Mouse (Mus musculus): Measurements from ENCODE around the gene Tmem145. TPM values are rescaled to one million over a fixed set of nuclear protein-coding genes. Genes with fewer than 3 reads are reported as not detected.
A peak's percentile ranks its signal among the peaks of the same experiment; 100 is the strongest.

Tmem145 gene
- polyA plus RNA-seq, 1 experiment from 2014 or later: 10.6 TPM

DNA sequence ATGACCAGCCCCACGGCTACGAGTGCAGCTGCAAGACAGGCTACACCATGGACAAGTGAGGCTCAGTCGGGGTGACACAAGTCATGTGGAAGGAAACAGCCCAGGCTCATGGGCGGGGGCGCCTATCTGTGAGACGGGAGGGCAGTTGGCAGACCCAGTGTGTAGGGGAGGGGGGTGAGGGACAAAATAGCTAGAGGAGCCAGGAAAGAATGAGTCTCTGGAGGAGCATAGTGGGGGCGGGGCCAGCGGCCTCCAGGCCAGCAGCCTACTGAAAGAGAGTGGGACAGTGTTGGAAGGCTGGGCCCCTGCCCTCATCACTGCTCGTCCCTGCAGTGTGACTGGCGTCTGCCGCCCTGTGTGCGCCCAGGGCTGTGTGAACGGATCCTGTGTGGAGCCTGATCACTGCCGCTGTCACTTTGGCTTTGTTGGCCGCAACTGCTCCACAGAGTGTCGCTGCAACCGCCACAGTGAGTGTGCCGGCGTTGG lies 52.9 kb downstream of the Tmem145 start:
- peak overlapping the region; percentile 33; the same call in 1 of the 2 replicates for H3K9ac ChIP-seq (ENCODE audit: low read depth, low read length)
- H3K4me3 ChIP-seq (ENCODE audit: low read depth, low read length): no peak overlapping the region
- H3K36me3 ChIP-seq (ENCODE audit: control insufficient read depth, insufficient read depth, low read length): peaks cover 9% of the 10 kb centered on the region; the same call in 1 of the 2 replicates
- H3K4me1 ChIP-seq (replicated peaks; ENCODE audit: control insufficient read depth, insufficient read depth, low read length): no peaks in the 10 kb centered on the region
- H3K4me2 ChIP-seq (replicated peaks; ENCODE audit: low read depth, low read length): 0 out of 2 replicates have a peak overlapping the region, but pooled peaks have one; percentile 18
- 49% methylated on average over 19 of the region's 19 CpGs for WGBS
- H3K27ac ChIP-seq (ENCODE audit: low read depth, low read length): peak overlapping the region; percentile 32
- H3K9me3 ChIP-seq (ENCODE audit: control insufficient read depth, low read length): no peaks in the 10 kb centered on the region
- ATAC-seq (ENCODE audit: low FRiP score): peak; percentile 87
- DNase-seq (ENCODE audit: low spot score): peak; percentile 65
- no peaks in the 10 kb centered on the region for H3K27me3 ChIP-seq (ENCODE audit: control insufficient read depth, insufficient read depth, low read length)

GRCm38 (mm10) chr7:25363151-25363550 lies 57.2 kb downstream of the Tmem145 start:
- H3K4me1 ChIP-seq (replicated peaks; ENCODE audit: control insufficient read depth, insufficient read depth, low read length): peaks cover 17% of the 10 kb centered on the region; the same call in 1 of the 2 replicates
- H3K4me2 ChIP-seq (replicated peaks; ENCODE audit: low read depth, low read length): no peak overlapping the region
- ATAC-seq (ENCODE audit: low FRiP score): no peak

DNA sequence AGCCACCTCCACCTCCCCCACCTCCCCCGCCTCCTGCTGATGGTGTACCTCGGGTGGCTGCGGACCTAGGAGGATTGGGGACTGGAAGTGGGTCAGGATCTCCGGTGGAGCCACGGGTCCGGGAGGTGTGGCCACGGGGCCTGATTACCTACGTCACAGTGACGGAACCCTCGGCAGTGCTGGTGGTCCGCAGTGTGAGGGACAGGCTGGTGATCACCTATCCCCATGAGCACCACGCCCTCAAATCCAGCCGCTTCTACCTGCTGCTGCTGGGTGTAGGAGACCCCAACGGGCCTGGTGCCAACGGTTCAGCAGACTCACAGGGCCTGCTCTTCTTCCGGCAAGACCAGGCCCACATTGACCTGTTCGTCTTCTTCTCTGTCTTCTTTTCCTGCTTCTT lies 57.7 kb downstream of the Tmem145 start:
- H3K9me3 ChIP-seq (ENCODE audit: control insufficient read depth, low read length): no peaks in the 10 kb centered on the region
- no peak overlapping the region for H3K9ac ChIP-seq (ENCODE audit: low read depth, low read length)
- no peak overlapping the region for H3K4me3 ChIP-seq (ENCODE audit: low read depth, low read length)
- no peak overlapping the region for H3K27ac ChIP-seq (ENCODE audit: low read depth, low read length)
- no peak overlapping the region for H3K4me2 ChIP-seq (replicated peaks; ENCODE audit: low read depth, low read length)
- ATAC-seq (ENCODE audit: low FRiP score) (no peak), DNase-seq (ENCODE audit: low spot score) (no peak)
- WGBS: 97% methylated on average over 17 of the region's 17 CpGs
- H3K36me3 ChIP-seq (ENCODE audit: control insufficient read depth, insufficient read depth, low read length): peaks cover 9% of the 10 kb centered on the region; the same call in 1 of the 2 replicates
- peaks cover 17% of the 10 kb centered on the region; the same call in 1 of the 2 replicates for H3K4me1 ChIP-seq (replicated peaks; ENCODE audit: control insufficient read depth, insufficient read depth, low read length)
- H3K27me3 ChIP-seq (ENCODE audit: control insufficient read depth, insufficient read depth, low read length): peaks cover 17% of the 10 kb centered on the region

More at GRCm38 (mm10) chr7:25363151-25363550, 57.2 kb downstream of the Tmem145 start:
- H3K4me3 ChIP-seq (ENCODE audit: low read depth, low read length): no peak overlapping the region
- H3K9ac ChIP-seq (ENCODE audit: low read depth, low read length): no peak overlapping the region
- peaks cover 9% of the 10 kb centered on the region; the same call in 1 of the 2 replicates for H3K36me3 ChIP-seq (ENCODE audit: control insufficient read depth, insufficient read depth, low read length)
- no peak for DNase-seq (ENCODE audit: low spot score)
- 89% methylated on average over 19 of the region's 19 CpGs for WGBS
- H3K9me3 ChIP-seq (ENCODE audit: control insufficient read depth, low read length): no peaks in the 10 kb centered on the region
- H3K27ac ChIP-seq (ENCODE audit: low read depth, low read length): no peak overlapping the region
- peaks cover 13% of the 10 kb centered on the region for H3K27me3 ChIP-seq (ENCODE audit: control insufficient read depth, insufficient read depth, low read length)

Other genes starting within 250 kb of the Tmem145 start
- 8.9 and 14.4 TPM in 2 replicates for gene Grik5, start 233.8 kb upstream of the Tmem145 start, polyA plus RNA-seq (2014; fragmentation: Nextera tagmentation; extraction: Ambion mirVana)
- 17.9 and 19.9 TPM in 2 replicates for gene Zfp574, start 233.5 kb upstream of the Tmem145 start, polyA plus RNA-seq (2014; fragmentation: Nextera tagmentation; extraction: Ambion mirVana)
- 40.1 and 51.9 TPM in 2 replicates for gene Pou2f2, start 126.4 kb upstream of the Tmem145 start, polyA plus RNA-seq (2014; fragmentation: Nextera tagmentation; extraction: Ambion mirVana)
- 7.3 and 8.5 TPM in 2 replicates for gene Dedd2, start 85.5 kb upstream of the Tmem145 start, polyA plus RNA-seq (2014; fragmentation: Nextera tagmentation; extraction: Ambion mirVana)
- 2.9 and 3.9 TPM in 2 replicates for gene Zfp526, start 84.7 kb upstream of the Tmem145 start, polyA plus RNA-seq (2014; fragmentation: Nextera tagmentation; extraction: Ambion mirVana)
- 14.1 and 16.1 TPM in 2 replicates for gene Gsk3a, start 68.3 kb upstream of the Tmem145 start, polyA plus RNA-seq (2014; fragmentation: Nextera tagmentation; extraction: Ambion mirVana)
- 12.8 and 14.2 TPM in 2 replicates for gene Erf, start 55.3 kb upstream of the Tmem145 start, polyA plus RNA-seq (2014; fragmentation: Nextera tagmentation; extraction: Ambion mirVana)
- 25.4 and 39.0 TPM in 2 replicates for gene Cic, start 38.4 kb upstream of the Tmem145 start, polyA plus RNA-seq (2014; fragmentation: Nextera tagmentation; extraction: Ambion mirVana)
- 335 and 344 TPM in 2 replicates for gene Pafah1b3, start 8.1 kb upstream of the Tmem145 start, polyA plus RNA-seq (2014; fragmentation: Nextera tagmentation; extraction: Ambion mirVana)
- 0.86 and 1.3 TPM in 2 replicates for gene Prr19, start 4.7 kb upstream of the Tmem145 start, polyA plus RNA-seq (2014; fragmentation: Nextera tagmentation; extraction: Ambion mirVana)
- gene Megf8, start 11.1 kb downstream of the Tmem145 start, polyA plus RNA-seq (2014; fragmentation: Nextera tagmentation; extraction: Ambion mirVana): 10.9 and 11.3 TPM in 2 replicates
- not detected in 2 replicates for gene Cnfn, start 63.6 kb downstream of the Tmem145 start, polyA plus RNA-seq (2014; fragmentation: Nextera tagmentation; extraction: Ambion mirVana)
- 2.6 and 3.3 TPM in 2 replicates for gene Lipe, start 92.6 kb downstream of the Tmem145 start, polyA plus RNA-seq (2014; fragmentation: Nextera tagmentation; extraction: Ambion mirVana)
- gene Cxcl17, start 106.8 kb downstream of the Tmem145 start, polyA plus RNA-seq (2014; fragmentation: Nextera tagmentation; extraction: Ambion mirVana): 0.28 TPM in 1 of 2 replicates, not detected in the other
- 0.74 and 1.4 TPM in 2 replicates for gene Ceacam1, start 171.5 kb downstream of the Tmem145 start, polyA plus RNA-seq (2014; fragmentation: Nextera tagmentation; extraction: Ambion mirVana)
- gene Ceacam2, start 233.8 kb downstream of the Tmem145 start, polyA plus RNA-seq (2014; fragmentation: Nextera tagmentation; extraction: Ambion mirVana): not detected in 2 replicates

Measured in hindbrain, embryonic 11.5 days (tissue).